Mouse (Mus musculus) neural tube, embryonic 14.5 days (tissue): Measurements from ENCODE around the gene Cnnm3. TPM values are rescaled to one million over a fixed set of nuclear protein-coding genes. Genes with fewer than 3 reads are reported as not detected.

Source experiments
- ATAC-seq: fragments of 200-750 bp; cut with Nextera tagmentation; 2 replicates; pipeline ENCODE4 v1.8.0; 2017; ENCODE audit warnings: low read depth, mild to moderate bottlenecking, moderate TSS enrichment, moderate library complexity
- H3K27ac ChIP-seq: fragments of 300-500 bp; sonication (generic); 2 replicates; pipeline ENCODE4 v1.5.1; 2014; ENCODE audit warnings: low read depth, mild to moderate bottlenecking, control low read depth, low read length, moderate library complexity, mixed read lengths
- H3K27me3 ChIP-seq: fragments of 300-500 bp; sonication (generic); 2 replicates; pipeline ENCODE4 v1.6.1; 2014; ENCODE audit warnings: low read length; ENCODE audit not compliant: control insufficient read depth, insufficient read depth
- H3K36me3 ChIP-seq: fragments of 300-500 bp; sonication (generic); 2 replicates; pipeline ENCODE4 v1.6.1; 2014; ENCODE audit warnings: low read length, mixed read lengths; ENCODE audit not compliant: control insufficient read depth, insufficient read depth
- H3K4me1 ChIP-seq: fragments of 300-500 bp; sonication (generic); 2 replicates; pipeline ENCODE4 v1.6.1; 2014; ENCODE audit warnings: low read length; ENCODE audit not compliant: control insufficient read depth, insufficient read depth
- H3K4me2 ChIP-seq: fragments of 300-500 bp; sonication (generic); 2 replicates; pipeline ENCODE4 v1.6.1; 2014; ENCODE audit warnings: mild to moderate bottlenecking, low read depth, low read length, control low read depth
- H3K4me3 ChIP-seq: fragments of 300-500 bp; sonication (generic); 2 replicates; pipeline ENCODE4 v1.5.1; 2014; ENCODE audit warnings: low read depth, low read length, control low read depth, mixed read lengths
- H3K9ac ChIP-seq: fragments of 300-500 bp; sonication (generic); replicated peaks from 2 replicates; pipeline ENCODE4 v1.6.1; 2014; ENCODE audit warnings: low read depth, mild to moderate bottlenecking, control low read depth, low read length, mixed read lengths
- H3K9me3 ChIP-seq: fragments of 300-500 bp; sonication (generic); 2 replicates; pipeline ENCODE4 v1.6.1; 2016; ENCODE audit warnings: low read length; ENCODE audit not compliant: control insufficient read depth
- WGBS: fragments of 180-500 bp; shearing (Covaris S2); extraction: QIAGEN DNeasy Blood & Tissue Kit; methylation state at CpG from one replicate; pipeline ENCODE4 v1.1.7; 2014; 5-methylcytosine and 5-hydroxymethylcytosine counted together
- polyA plus RNA-seq: library from polyadenylated mRNA; unstranded; fragments of >200 nt; fragmentation: Nextera tagmentation; extraction: Ambion mirVana; gene quantifications from 2 replicates; pipeline ENCODE4 v1.2.1, GENCODE M21; 2014

Cnnm3 gene
- polyA plus RNA-seq, 1 experiment from 2014 or later = 9.4 TPM

GRCm38 (mm10) chr1:36492416-36493139, 19.1 kb upstream of the Cnnm3 start:
- no peaks in the 10 kb centered on the region for H3K36me3 ChIP-seq
- no peaks in the 10 kb centered on the region for H3K4me1 ChIP-seq
- no peak overlapping the region for H3K4me2 ChIP-seq
- H3K9me3 ChIP-seq = no peaks in the 10 kb centered on the region
- H3K27ac ChIP-seq = no peak overlapping the region
- no peaks in the 10 kb centered on the region for H3K27me3 ChIP-seq
- WGBS = 55% methylated on average over 9 of the region's 9 CpGs
- H3K9ac ChIP-seq = no peak overlapping the region
- no peak; the same call in 1 of the 2 replicates for ATAC-seq
- no peak overlapping the region for H3K4me3 ChIP-seq

GRCm38 (mm10) chr1:36493299-36493698, 18.4 kb upstream of the Cnnm3 start:
- no peaks in the 10 kb centered on the region for H3K36me3 ChIP-seq
- H3K27ac ChIP-seq = no peak overlapping the region
- no peak overlapping the region for H3K9ac ChIP-seq
- no peaks in the 10 kb centered on the region for H3K9me3 ChIP-seq
- WGBS = 83% methylated on average over 6 of the region's 6 CpGs
- no peaks in the 10 kb centered on the region for H3K4me1 ChIP-seq
- H3K4me3 ChIP-seq = no peak overlapping the region
- H3K27me3 ChIP-seq = no peaks in the 10 kb centered on the region
- no peak overlapping the region for H3K4me2 ChIP-seq
- ATAC-seq = no peak

DNA sequence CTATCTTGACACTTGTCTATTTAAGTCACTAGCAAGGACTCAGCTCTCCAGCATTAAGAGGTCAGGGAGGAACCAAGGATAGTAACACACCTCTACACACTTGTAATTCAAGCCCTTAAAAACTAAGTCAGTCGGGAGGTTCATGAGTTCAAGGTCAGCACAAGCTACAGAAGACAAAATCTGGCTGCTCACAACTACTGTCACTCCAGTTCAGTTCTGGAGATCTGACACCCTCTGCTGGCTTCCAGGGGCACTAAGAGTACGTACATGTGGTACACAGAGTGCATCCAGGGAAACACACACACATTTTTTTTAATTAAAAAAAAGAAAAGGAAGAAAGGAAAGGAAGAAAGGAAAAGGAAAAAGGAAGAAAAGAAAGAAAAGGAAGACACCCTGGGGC, 14.9 kb upstream of the Cnnm3 start:
- Histone ChIP-seq H3K27me3 (no peaks in the 10 kb centered on the region), H3K4me1 (no peaks in the 10 kb centered on the region), H3K27ac (no peak overlapping the region), H3K36me3 (no peaks in the 10 kb centered on the region), H3K9me3 (no peaks in the 10 kb centered on the region), H3K4me2 (no peak overlapping the region), H3K4me3 (no peak overlapping the region), H3K9ac (no peak overlapping the region)
- WGBS = 82% methylated on average over 2 of the region's 2 CpGs
- ATAC-seq = no peak

GRCm38 (mm10) chr1:36497312-36497711, 14.4 kb upstream of the Cnnm3 start:
- Histone ChIP-seq H3K27me3 (no peaks in the 10 kb centered on the region), H3K27ac (no peak overlapping the region), H3K36me3 (no peaks in the 10 kb centered on the region), H3K4me2 (no peak overlapping the region), H3K9ac (no peak overlapping the region), H3K4me3 (no peak overlapping the region), H3K9me3 (no peaks in the 10 kb centered on the region), H3K4me1 (no peaks in the 10 kb centered on the region)
- ATAC-seq = no peak
- WGBS = 74% methylated on average over 2 of the region's 2 CpGs

GRCm38 (mm10) chr1:36501261-36501660, 10.4 kb upstream of the Cnnm3 start:
- Histone ChIP-seq H3K4me3 (no peak overlapping the region), H3K9me3 (no peaks in the 10 kb centered on the region), H3K4me1 (no peaks in the 10 kb centered on the region), H3K36me3 (peaks cover 3% of the 10 kb centered on the region; the same call in 1 of the 2 replicates), H3K27me3 (no peaks in the 10 kb centered on the region), H3K4me2 (no peak overlapping the region), H3K9ac (no peak overlapping the region), H3K27ac (no peak overlapping the region)
- WGBS = 4% methylated on average over 3 of the region's 3 CpGs
- ATAC-seq = peak; percentile 45; the same call in 1 of the 2 replicates

GRCm38 (mm10) chr1:36508238-36508637, 3.4 kb upstream of the Cnnm3 start:
- Histone ChIP-seq H3K27ac (no peak overlapping the region), H3K27me3 (peaks cover 6% of the 10 kb centered on the region; the same call in 1 of the 2 replicates), H3K4me3 (no peak overlapping the region), H3K9ac (no peak overlapping the region), H3K36me3 (0 out of 2 replicates have a peak, but pooled peaks cover 4% of the 10 kb centered on the region), H3K9me3 (no peaks in the 10 kb centered on the region), H3K4me2 (no peak overlapping the region), H3K4me1 (peaks cover 4% of the 10 kb centered on the region)
- no peak for ATAC-seq
- 90% methylated on average over 5 of the region's 5 CpGs for WGBS

DNA sequence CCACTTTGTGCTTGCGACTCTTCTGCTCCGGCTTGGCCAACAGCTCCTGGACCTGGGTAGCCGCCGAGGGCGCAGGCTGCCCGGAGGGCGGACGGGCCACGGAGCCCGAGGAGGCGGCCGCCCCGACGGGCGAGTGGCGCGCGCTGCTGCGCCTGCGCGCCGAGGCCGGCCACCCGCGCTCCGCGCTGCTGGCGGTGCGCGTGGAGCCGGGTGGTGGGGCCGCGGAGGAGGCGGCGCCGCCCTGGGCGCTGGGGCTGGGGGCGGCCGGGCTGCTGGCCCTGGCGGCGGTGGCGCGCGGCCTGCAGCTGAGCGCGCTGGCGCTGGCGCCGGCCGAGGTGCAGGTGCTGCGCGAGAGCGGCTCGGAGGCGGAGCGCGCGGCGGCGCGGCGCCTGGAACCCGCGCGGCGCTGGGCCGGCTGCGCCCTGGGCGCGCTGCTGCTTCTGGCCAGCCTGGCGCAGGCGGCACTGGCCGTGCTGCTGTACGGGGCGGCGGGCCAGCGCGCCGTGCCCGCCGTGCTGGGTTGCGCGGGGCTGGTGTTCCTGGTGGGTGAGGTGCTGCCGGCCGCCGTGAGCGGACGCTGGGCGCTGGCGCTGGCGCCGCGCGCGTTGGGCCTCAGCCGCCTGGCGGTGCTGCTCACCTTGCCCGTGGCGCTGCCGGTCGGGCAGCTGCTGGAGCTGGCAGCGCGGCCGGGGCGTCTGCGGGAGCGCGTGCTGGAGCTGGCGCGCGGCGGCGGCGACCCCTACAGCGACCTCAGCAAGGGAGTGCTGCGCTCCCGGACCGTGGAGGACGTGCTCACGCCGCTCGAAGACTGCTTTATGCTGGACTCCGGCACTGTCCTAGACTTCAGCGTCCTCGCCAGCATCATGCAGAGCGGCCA, 660 bp downstream of the Cnnm3 start:
- Histone ChIP-seq H3K4me2 (peak overlapping the region; percentile 99), H3K9ac (peak overlapping the region; percentile 88), H3K9me3 (no peaks in the 10 kb centered on the region), H3K27ac (peak overlapping the region; percentile 87), H3K4me1 (peaks cover 27% of the 10 kb centered on the region), H3K27me3 (peaks cover 6% of the 10 kb centered on the region; the same call in 1 of the 2 replicates), H3K36me3 (no peaks in the 10 kb centered on the region), H3K4me3 (peak overlapping the region; percentile 70)
- ATAC-seq = peak; percentile 74
- under 1% methylated on average over 79 of the region's 126 CpGs for WGBS

DNA sequence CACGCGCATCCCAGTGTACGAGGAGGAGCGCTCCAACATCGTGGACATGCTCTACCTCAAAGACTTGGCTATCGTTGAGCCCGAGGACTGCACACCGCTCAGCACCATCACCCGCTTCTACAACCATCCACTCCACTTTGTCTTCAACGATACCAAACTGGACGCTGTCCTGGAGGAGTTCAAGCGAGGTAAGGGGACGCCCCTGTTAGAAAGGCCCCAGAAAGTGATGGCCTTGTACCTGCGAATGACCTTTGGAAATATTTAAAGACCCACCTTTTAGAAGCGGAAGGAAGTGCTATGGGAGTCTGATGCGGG, 1.3 kb downstream of the Cnnm3 start:
- H3K4me2 ChIP-seq = peak overlapping the region; percentile 99
- peaks cover 6% of the 10 kb centered on the region; the same call in 1 of the 2 replicates for H3K27me3 ChIP-seq
- H3K4me1 ChIP-seq = peaks cover 27% of the 10 kb centered on the region
- H3K4me3 ChIP-seq = peak overlapping the region; percentile 70
- H3K9me3 ChIP-seq = no peaks in the 10 kb centered on the region
- H3K27ac ChIP-seq = peak overlapping the region; percentile 87
- 2% methylated on average over 16 of the region's 16 CpGs for WGBS
- ATAC-seq = no peak
- H3K9ac ChIP-seq = peak overlapping the region; percentile 88
- H3K36me3 ChIP-seq = no peaks in the 10 kb centered on the region

DNA sequence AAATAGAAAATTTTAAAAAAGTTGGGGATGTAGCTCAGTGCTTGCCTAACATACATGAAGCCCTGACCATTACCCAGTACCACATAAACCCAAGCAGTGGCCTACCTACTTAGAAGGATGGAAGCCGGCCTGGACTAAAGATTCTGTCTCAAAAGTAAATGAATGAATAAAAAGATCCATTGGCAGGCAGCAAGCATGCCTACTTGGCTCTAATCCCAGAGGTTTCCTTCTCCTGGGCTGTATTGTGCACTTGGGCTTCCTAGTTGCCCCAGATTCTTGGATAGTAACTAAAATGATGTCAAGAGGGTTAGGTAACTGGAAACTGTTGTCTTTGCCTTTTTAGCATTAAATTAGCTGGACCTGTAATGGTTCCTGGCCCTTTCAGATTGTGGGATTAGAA, 1.6 kb downstream of the Cnnm3 start:
- WGBS = 0% methylated on average over 1 of the region's 1 CpGs
- Histone ChIP-seq H3K9me3 (no peaks in the 10 kb centered on the region), H3K4me3 (peak overlapping the region; percentile 70), H3K36me3 (no peaks in the 10 kb centered on the region), H3K9ac (peak overlapping the region; percentile 88), H3K27ac (no peak overlapping the region), H3K27me3 (peaks cover 6% of the 10 kb centered on the region; the same call in 1 of the 2 replicates), H3K4me2 (peak overlapping the region; percentile 99), H3K4me1 (peaks cover 27% of the 10 kb centered on the region)
- no peak for ATAC-seq
